Mouse (Mus musculus): ENCODE data around the gene Nfia.

The Nfia gene

GRCm38 (mm10) chr4:97783073-97783879 is 10.7 kb downstream of the Nfia start:
- DNase-seq (ENCODE audit: low read depth), result no peak

- DNase-seq (ENCODE audit: low read depth), result no peak
These were observed 11.7 kb downstream of the Nfia start for GRCm38 (mm10) chr4:97784236-97784635.

- no peak for DNase-seq (ENCODE audit: low read depth)
These were observed 13.2 kb downstream of the Nfia start for GRCm38 (mm10) chr4:97785547-97786271.

GRCm38 (mm10) chr4:97786571-97786970 is 14.0 kb downstream of the Nfia start:
- DNase-seq (ENCODE audit: low read depth), result no peak

- no peak for DNase-seq (ENCODE audit: low read depth)
These were observed 15.0 kb downstream of the Nfia start for GRCm38 (mm10) chr4:97787515-97787914.

GRCm38 (mm10) chr4:97788537-97788936 is 16.0 kb downstream of the Nfia start:
- no peak for DNase-seq (ENCODE audit: low read depth)

GRCm38 (mm10) chr4:97793931-97794330 is 21.4 kb downstream of the Nfia start:
- no peak for DNase-seq (ENCODE audit: low read depth)

GRCm38 (mm10) chr4:97794865-97795264 is 22.3 kb downstream of the Nfia start:
- no peak for DNase-seq (ENCODE audit: low read depth)

GRCm38 (mm10) chr4:97795957-97796356 is 23.4 kb downstream of the Nfia start:
- no peak for DNase-seq (ENCODE audit: low read depth)

GRCm38 (mm10) chr4:97796505-97796904 is 24.0 kb downstream of the Nfia start:
- no peak for DNase-seq (ENCODE audit: low read depth)

GRCm38 (mm10) chr4:97803791-97804190 is 31.3 kb downstream of the Nfia start:
- no peak for DNase-seq (ENCODE audit: low read depth)

- DNase-seq (ENCODE audit: low read depth), result no peak
These were observed 32.1 kb downstream of the Nfia start for GRCm38 (mm10) chr4:97804638-97805037.

GRCm38 (mm10) chr4:97805255-97805654 is 32.7 kb downstream of the Nfia start:
- DNase-seq (ENCODE audit: low read depth), result no peak

GRCm38 (mm10) chr4:97805896-97806808 is 33.6 kb downstream of the Nfia start:
- DNase-seq (ENCODE audit: low read depth), result no peak

- DNase-seq (ENCODE audit: low read depth), result no peak
These were observed 34.4 kb downstream of the Nfia start for GRCm38 (mm10) chr4:97806924-97807323.

GRCm38 (mm10) chr4:97808885-97809284 is 36.4 kb downstream of the Nfia start:
- no peak for DNase-seq (ENCODE audit: low read depth)

GRCm38 (mm10) chr4:97809582-97810295 is 37.2 kb downstream of the Nfia start:
- no peak for DNase-seq (ENCODE audit: low read depth)

GRCm38 (mm10) chr4:97810348-97810939 is 37.9 kb downstream of the Nfia start:
- DNase-seq (ENCODE audit: low read depth), result no peak

- no peak for DNase-seq (ENCODE audit: low read depth)
These were observed 40.5 kb downstream of the Nfia start for GRCm38 (mm10) chr4:97813035-97813434.

- no peak for DNase-seq (ENCODE audit: low read depth)
These were observed 41.5 kb downstream of the Nfia start for GRCm38 (mm10) chr4:97813996-97814395.

GRCm38 (mm10) chr4:97814515-97814914 is 42.0 kb downstream of the Nfia start:
- no peak for DNase-seq (ENCODE audit: low read depth)

Data from fibroblast of lung, adult 2 months (primary cell).